Mouse (Mus musculus) lung, postnatal 36 days (tissue): ENCODE measurements at regions not wholly inside any gene's neighbourhood (a gene's known extent, or its start where the extent isn't known, plus 50 kb on each side); places are given as distances from the start of the nearest gene placed in this dataset.

Experiments
- DNase-seq: peaks from one replicate; pipeline ENCODE4 v3.0.0; 2022; ENCODE audit warnings: mixed read lengths

GRCm38 (mm10) chr11:114419002-114419401 lies 249.3 kb upstream of the Rpl38 start:
- DNase-seq: no peak

- DNase-seq: no peak
Observed at GRCm38 (mm10) chr11:114416168-114416567, 252.2 kb upstream of the Rpl38 start.

- DNase-seq: no peak
Observed at GRCm38 (mm10) chr11:114404401-114404800, 263.9 kb upstream of the Rpl38 start.

- DNase-seq: no peak
Observed at GRCm38 (mm10) chr11:114402556-114403320, 265.6 kb upstream of the Rpl38 start.

- no peak for DNase-seq
Observed at GRCm38 (mm10) chr11:114400701-114401100, 267.6 kb upstream of the Rpl38 start.

- no peak for DNase-seq
Observed at GRCm38 (mm10) chr11:114392161-114392560, 276.2 kb upstream of the Rpl38 start.

GRCm38 (mm10) chr11:114391553-114391952 lies 276.8 kb upstream of the Rpl38 start:
- no peak for DNase-seq

GRCm38 (mm10) chr11:114387091-114387490 lies 281.2 kb upstream of the Rpl38 start:
- DNase-seq: no peak

GRCm38 (mm10) chr11:114379411-114379824 lies 288.9 kb upstream of the Rpl38 start:
- no peak for DNase-seq

- DNase-seq: peak; percentile 15
Observed at GRCm38 (mm10) chr11:114375921-114376320, 292.4 kb upstream of the Rpl38 start.

- no peak for DNase-seq
Observed at GRCm38 (mm10) chr11:114370708-114371107, 297.6 kb upstream of the Rpl38 start.

- DNase-seq: no peak
Observed at GRCm38 (mm10) chr11:114367779-114368178, 300.5 kb upstream of the Rpl38 start.

GRCm38 (mm10) chr11:114360946-114361345 lies 294.1 kb upstream of the Sdk2 start:
- DNase-seq: no peak

GRCm38 (mm10) chr11:114360321-114360720 lies 293.5 kb upstream of the Sdk2 start:
- no peak for DNase-seq

- DNase-seq: peak; percentile 13
Observed at GRCm38 (mm10) chr11:114352146-114352795, 285.4 kb upstream of the Sdk2 start.

- DNase-seq: peak; percentile 6
Observed at GRCm38 (mm10) chr11:114336839-114337484, 270.1 kb upstream of the Sdk2 start.

- DNase-seq: no peak
Observed at GRCm38 (mm10) chr11:114335950-114336838, 269.3 kb upstream of the Sdk2 start.

GRCm38 (mm10) chr11:114331579-114332150 lies 264.8 kb upstream of the Sdk2 start:
- peak; percentile 20 for DNase-seq

GRCm38 (mm10) chr11:114330316-114330715 lies 263.5 kb upstream of the Sdk2 start:
- DNase-seq: no peak

GRCm38 (mm10) chr11:114322627-114323026 lies 255.8 kb upstream of the Sdk2 start:
- no peak for DNase-seq

GRCm38 (mm10) chr11:114321974-114322373 lies 255.1 kb upstream of the Sdk2 start:
- DNase-seq: no peak

GRCm38 (mm10) chr11:114321527-114321926 lies 254.7 kb upstream of the Sdk2 start:
- DNase-seq: no peak
